Mouse (Mus musculus): ENCODE results near the gene 4930402H24Rik. TPM values are rescaled to one million over a fixed set of nuclear protein-coding genes. Genes with fewer than 3 reads are reported as not detected.

Gene 4930402H24Rik
- total and polyA plus RNA-seq, 3 experiments, result 6.1 to 6.2 TPM; not detected in 1

DNA sequence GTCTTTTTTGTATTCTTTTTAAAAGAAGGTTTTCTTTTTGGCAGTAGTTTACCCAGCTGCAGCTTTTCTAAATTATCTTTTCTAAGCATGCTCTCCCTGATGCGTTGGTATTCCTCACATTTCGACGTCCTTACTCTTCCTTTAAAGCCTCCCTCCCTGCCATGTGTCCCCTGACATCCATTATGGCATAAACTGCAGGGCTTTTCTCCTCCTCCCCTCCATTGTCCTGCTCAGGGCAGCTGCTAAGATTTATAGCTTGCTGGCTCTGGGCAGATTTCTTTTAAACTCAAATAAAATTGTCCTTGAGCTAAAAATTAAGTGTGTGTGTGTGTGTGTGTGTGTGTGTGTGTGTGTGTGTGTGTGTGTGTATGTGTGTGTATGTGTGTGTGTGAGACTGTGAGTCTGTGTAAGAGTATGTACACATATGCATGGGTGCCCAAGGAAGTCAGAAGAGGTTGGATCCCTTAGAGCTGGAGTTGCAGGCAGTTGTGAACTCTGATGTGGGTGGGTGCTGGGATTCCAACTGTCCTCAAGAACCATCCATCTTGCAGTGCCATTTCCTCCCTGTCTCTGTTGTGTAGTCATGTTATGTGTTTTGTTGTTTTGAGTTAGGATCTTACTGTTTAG, 10.4 kb upstream of the 4930402H24Rik start:
- Histone ChIP-seq H3K79me2 (ENCODE audit: control insufficient read depth, insufficient read depth, low read length, poor library complexity) (peaks cover 5% of the 10 kb centered on the region; the same call in 1 of the 2 replicates), H3K4me3 (ENCODE audit: control insufficient read depth in 1 of 2, insufficient read depth in 1 of 2, low read depth in 2 of 2, low read length in 2 of 2) (no peak overlapping the region), H3K36me3 (ENCODE audit: control insufficient read depth in 1 of 2, insufficient read depth in 2 of 2, low read length in 2 of 2) (no peaks in the 10 kb centered on the region), H3K9ac (ENCODE audit: control insufficient read depth, low read depth, low read length, poor library complexity, severe bottlenecking) (no peak overlapping the region), H3K9me3 (replicated peaks; ENCODE audit: insufficient read depth, low read length) (no peaks in the 10 kb centered on the region), H3K27me3 (ENCODE audit: control insufficient read depth in 1 of 2, insufficient read depth in 2 of 2, low read length in 2 of 2) (no peaks in the 10 kb centered on the region), H3K4me1 (ENCODE audit: control insufficient read depth in 1 of 2, insufficient read depth in 2 of 2, low read length in 2 of 2) (no peaks in the 10 kb centered on the region), H3K27ac (ENCODE audit: control insufficient read depth, low read depth, low read length) (no peak overlapping the region)
- TF ChIP-seq EP300 (IDR thresholded peaks at IDR 0.05; ENCODE audit: low read depth in 1 of 2, low read length in 2 of 2), result no peak
- TF ChIP-seq USF2 (IDR thresholded peaks at IDR 0.05; ENCODE audit: borderline replicate concordance in 1 of 2, insufficient read depth in 1 of 2, low read depth in 1 of 2, low read length in 2 of 2), result no peak
- TF ChIP-seq MYB (IDR thresholded peaks at IDR 0.05; ENCODE audit: low read depth, low read length), result no peak
- no peak for DNase-seq (ENCODE audit: low read depth, low spot score)

GRCm38 (mm10) chr2:130914873-130915272, 8.7 kb upstream of the 4930402H24Rik start:
- H3K36me3 ChIP-seq (ENCODE audit: control insufficient read depth in 1 of 2, insufficient read depth in 2 of 2, low read length in 2 of 2), result no peaks in the 10 kb centered on the region
- DNase-seq (ENCODE audit: low read depth, low spot score), result no peak
- no peaks in the 10 kb centered on the region for H3K9me3 ChIP-seq (replicated peaks; ENCODE audit: insufficient read depth, low read length)
- H3K27ac ChIP-seq (ENCODE audit: control insufficient read depth, low read depth, low read length), result no peak overlapping the region
- TF ChIP-seq BHLHE40 (IDR thresholded peaks at IDR 0.05; ENCODE audit: borderline replicate concordance, low read depth, low read length), result no peak
- no peak for TF ChIP-seq ZC3H11A (IDR thresholded peaks at IDR 0.05; ENCODE audit: low read depth, low read length)
- TF ChIP-seq RCOR1 (IDR thresholded peaks at IDR 0.05; ENCODE audit: low read depth, low read length), result no peak
- TF ChIP-seq RAD21 (IDR thresholded peaks at IDR 0.05; ENCODE audit: low read depth, low read length), result no peak
- TF ChIP-seq USF2 (IDR thresholded peaks at IDR 0.05; ENCODE audit: borderline replicate concordance in 1 of 2, insufficient read depth in 1 of 2, low read depth in 1 of 2, low read length in 2 of 2), result no peak
- no peak for TF ChIP-seq CHD1 (IDR thresholded peaks at IDR 0.05; ENCODE audit: low read depth, low read length)
- no peak for TF ChIP-seq MYC (IDR thresholded peaks at IDR 0.05; ENCODE audit: low read depth, low read length)
- no peak for TF ChIP-seq MAZ (IDR thresholded peaks at IDR 0.05; ENCODE audit: low read depth, low read length)
- no peak for TF ChIP-seq MAFK (IDR thresholded peaks at IDR 0.05; ENCODE audit: borderline replicate concordance, low read depth, low read length)
- no peaks in the 10 kb centered on the region for H3K4me1 ChIP-seq (ENCODE audit: control insufficient read depth in 1 of 2, insufficient read depth in 2 of 2, low read length in 2 of 2)
- H3K4me3 ChIP-seq (ENCODE audit: control insufficient read depth in 1 of 2, insufficient read depth in 1 of 2, low read depth in 2 of 2, low read length in 2 of 2), result no peak overlapping the region
- H3K27me3 ChIP-seq (ENCODE audit: control insufficient read depth in 1 of 2, insufficient read depth in 2 of 2, low read length in 2 of 2), result no peaks in the 10 kb centered on the region
- H3K9ac ChIP-seq (ENCODE audit: control insufficient read depth, low read depth, low read length, poor library complexity, severe bottlenecking), result no peak overlapping the region
- H3K79me2 ChIP-seq (ENCODE audit: control insufficient read depth, insufficient read depth, low read length, poor library complexity), result 0 out of 2 replicates have a peak, but pooled peaks cover 3% of the 10 kb centered on the region

- Histone ChIP-seq H3K79me2 (ENCODE audit: control insufficient read depth, insufficient read depth, low read length, poor library complexity) (peaks cover 6% of the 10 kb centered on the region), H3K4me3 (ENCODE audit: control insufficient read depth in 1 of 2, insufficient read depth in 1 of 2, low read depth in 2 of 2, low read length in 2 of 2) (no peak overlapping the region), H3K9ac (ENCODE audit: control insufficient read depth, low read depth, low read length, poor library complexity, severe bottlenecking) (no peak overlapping the region), H3K4me1 (ENCODE audit: control insufficient read depth in 1 of 2, insufficient read depth in 2 of 2, low read length in 2 of 2) (peaks cover 0 to 5% of the 10 kb centered on the region in 2 experiments; a peak in 2 of 4 replicates), H3K36me3 (ENCODE audit: control insufficient read depth in 1 of 2, insufficient read depth in 2 of 2, low read length in 2 of 2) (peaks cover 0 to 10% of the 10 kb centered on the region in 2 experiments; a peak in 2 of 4 replicates), H3K27ac (ENCODE audit: control insufficient read depth, low read depth, low read length) (no peak overlapping the region), H3K9me3 (replicated peaks; ENCODE audit: insufficient read depth, low read length) (no peaks in the 10 kb centered on the region), H3K27me3 (ENCODE audit: control insufficient read depth in 1 of 2, insufficient read depth in 2 of 2, low read length in 2 of 2) (no peaks in the 10 kb centered on the region)
- TF ChIP-seq ZC3H11A (IDR thresholded peaks at IDR 0.05; ENCODE audit: low read depth, low read length) (no peak), MAFK (IDR thresholded peaks at IDR 0.05; ENCODE audit: borderline replicate concordance, low read depth, low read length) (no peak), MXI1 (IDR thresholded peaks at IDR 0.05; ENCODE audit: low read depth, low read length) (no peak), JUND (IDR thresholded peaks at IDR 0.05; ENCODE audit: low read depth, low read length) (no peak), NELFE (IDR thresholded peaks at IDR 0.05; ENCODE audit: low read depth, low read length) (no peak), CHD2 (IDR thresholded peaks at IDR 0.05; ENCODE audit: low read length) (no peak), ETS1 (IDR thresholded peaks at IDR 0.05; ENCODE audit: low read depth, low read length) (no peak), TAL1 (IDR thresholded peaks at IDR 0.05; ENCODE audit: low read length) (no peak)
- no peak for DNase-seq (ENCODE audit: low read depth, low spot score)
These were observed 5.5 kb upstream of the 4930402H24Rik start for GRCm38 (mm10) chr2:130911691-130912090.
